Mouse (Mus musculus) E14TG2a.4 (cell line): ENCODE measurements around the gene 4932414N04Rik.
"Not testable (repeated sequence)": the region's sequence is repeated elsewhere in the genome, so short reads cannot be mapped to it uniquely, and the experiment has no call there.

Source experiments
- H3K27me3 ChIP-seq: 2 replicates; pipeline ENCODE4 v1.6.1; 2014; ENCODE audit warnings: low read length, control low read depth; ENCODE audit not compliant: insufficient read depth
- H3K36me3 ChIP-seq: 2 replicates; pipeline ENCODE4 v1.6.1; 2014; ENCODE audit warnings: low read length, control low read depth; ENCODE audit not compliant: insufficient read depth
- H3K4me1 ChIP-seq: replicated peaks from 2 replicates; pipeline ENCODE4 v1.6.1; 2014; ENCODE audit warnings: low read depth, low read length, control low read depth
- H3K4me3 ChIP-seq: replicated peaks from 2 replicates; pipeline ENCODE4 v1.5.1; 2014; ENCODE audit warnings: mild to moderate bottlenecking, low read length
- H3K9me3 ChIP-seq: 2 replicates; pipeline ENCODE4 v1.6.1; 2014; ENCODE audit warnings: low read length, control low read depth
- CTCF ChIP-seq: conservative IDR thresholded peaks from 2 replicates; pipeline ENCODE4 v1.5.1; 2014; ENCODE audit warnings: low read length
- NANOG ChIP-seq: IDR thresholded peaks from 2 replicates; pipeline ENCODE4 v1.6.1; 2014; ENCODE audit warnings: borderline replicate concordance, low read length, mixed read lengths
- POU5F1 ChIP-seq: IDR thresholded peaks from 2 replicates; pipeline ENCODE4 v1.6.1; 2014; ENCODE audit warnings: low read length, borderline replicate concordance

The 4932414N04Rik gene

GRCm38 (mm10) chr2:68782268-68783132 lies 126.2 kb downstream of the 4932414N04Rik start:
- TF ChIP-seq NANOG (no peak), CTCF (no peak), POU5F1 (no peak)

GRCm38 (mm10) chr2:68783664-68784063 lies 127.4 kb downstream of the 4932414N04Rik start:
- not testable (repeated sequence) for H3K4me1 ChIP-seq, H3K4me3 ChIP-seq, H3K27me3 ChIP-seq, H3K36me3 ChIP-seq, H3K9me3 ChIP-seq

More at GRCm38 (mm10) chr2:68782268-68783132, 126.2 kb downstream of the 4932414N04Rik start:
- Histone ChIP-seq H3K9me3 (no peaks in the 10 kb centered on the region), H3K27me3 (peaks cover 3% of the 10 kb centered on the region; the same call in 1 of the 2 replicates), H3K36me3 (no peaks in the 10 kb centered on the region), H3K4me3 (no peak overlapping the region), H3K4me1 (0 out of 2 replicates have a peak, but pooled peaks cover 7% of the 10 kb centered on the region)

GRCm38 (mm10) chr2:68784710-68785427 lies 128.6 kb downstream of the 4932414N04Rik start:
- Histone ChIP-seq H3K4me3 (no peak overlapping the region), H3K27me3 (peaks cover 3% of the 10 kb centered on the region; the same call in 1 of the 2 replicates), H3K4me1 (0 out of 2 replicates have a peak, but pooled peaks cover 7% of the 10 kb centered on the region), H3K36me3 (no peaks in the 10 kb centered on the region), H3K9me3 (no peaks in the 10 kb centered on the region)
- no peak for TF ChIP-seq NANOG
- no peak for TF ChIP-seq POU5F1
- TF ChIP-seq CTCF = peak; percentile 51

- no peak for TF ChIP-seq NANOG
- no peak for TF ChIP-seq CTCF
- TF ChIP-seq POU5F1 = no peak
- H3K4me3 ChIP-seq = no peak overlapping the region
These were observed 130.9 kb downstream of the 4932414N04Rik start for GRCm38 (mm10) chr2:68787161-68787675.

GRCm38 (mm10) chr2:68792296-68792695 lies 136.0 kb downstream of the 4932414N04Rik start:
- H3K4me1 ChIP-seq = no peaks in the 10 kb centered on the region

More at GRCm38 (mm10) chr2:68787161-68787675, 130.9 kb downstream of the 4932414N04Rik start:
- no peaks in the 10 kb centered on the region for H3K27me3 ChIP-seq
- no peaks in the 10 kb centered on the region for H3K9me3 ChIP-seq
- H3K4me1 ChIP-seq = 0 out of 2 replicates have a peak, but pooled peaks cover 6% of the 10 kb centered on the region
- no peaks in the 10 kb centered on the region for H3K36me3 ChIP-seq

GRCm38 (mm10) chr2:68793472-68793871 lies 137.2 kb downstream of the 4932414N04Rik start:
- H3K4me3 ChIP-seq = no peak overlapping the region
- no peak for TF ChIP-seq CTCF
- no peak for TF ChIP-seq NANOG
- no peak for TF ChIP-seq POU5F1
- no peaks in the 10 kb centered on the region for H3K36me3 ChIP-seq
- H3K9me3 ChIP-seq = no peaks in the 10 kb centered on the region
- no peaks in the 10 kb centered on the region for H3K4me1 ChIP-seq
- no peaks in the 10 kb centered on the region; the same call in 1 of the 2 replicates for H3K27me3 ChIP-seq

More at GRCm38 (mm10) chr2:68792296-68792695, 136.0 kb downstream of the 4932414N04Rik start:
- H3K27me3 ChIP-seq = no peaks in the 10 kb centered on the region; the same call in 1 of the 2 replicates
- no peaks in the 10 kb centered on the region for H3K36me3 ChIP-seq
- H3K4me3 ChIP-seq = no peak overlapping the region
- TF ChIP-seq CTCF (no peak), POU5F1 (no peak), NANOG (no peak)
- H3K9me3 ChIP-seq = no peaks in the 10 kb centered on the region

GRCm38 (mm10) chr2:68794181-68794580 lies 137.9 kb downstream of the 4932414N04Rik start:
- H3K36me3 ChIP-seq = no peaks in the 10 kb centered on the region
- no peak for TF ChIP-seq NANOG
- TF ChIP-seq POU5F1 = no peak
- TF ChIP-seq CTCF = no peak
- H3K9me3 ChIP-seq = no peaks in the 10 kb centered on the region
- H3K4me1 ChIP-seq = no peaks in the 10 kb centered on the region
- H3K4me3 ChIP-seq = no peak overlapping the region
- H3K27me3 ChIP-seq = no peaks in the 10 kb centered on the region; the same call in 1 of the 2 replicates

- no peaks in the 10 kb centered on the region for H3K36me3 ChIP-seq
- H3K27me3 ChIP-seq = no peaks in the 10 kb centered on the region; the same call in 1 of the 2 replicates
- H3K4me3 ChIP-seq = no peak overlapping the region
- TF ChIP-seq NANOG (no peak), POU5F1 (no peak), CTCF (no peak)
- H3K9me3 ChIP-seq = no peaks in the 10 kb centered on the region
- no peaks in the 10 kb centered on the region for H3K4me1 ChIP-seq
These were observed 138.3 kb downstream of the 4932414N04Rik start for GRCm38 (mm10) chr2:68794616-68795015.
